Comparison of ENCODE assay signal across 8 mouse cellular contexts in the genomic region with DNA sequence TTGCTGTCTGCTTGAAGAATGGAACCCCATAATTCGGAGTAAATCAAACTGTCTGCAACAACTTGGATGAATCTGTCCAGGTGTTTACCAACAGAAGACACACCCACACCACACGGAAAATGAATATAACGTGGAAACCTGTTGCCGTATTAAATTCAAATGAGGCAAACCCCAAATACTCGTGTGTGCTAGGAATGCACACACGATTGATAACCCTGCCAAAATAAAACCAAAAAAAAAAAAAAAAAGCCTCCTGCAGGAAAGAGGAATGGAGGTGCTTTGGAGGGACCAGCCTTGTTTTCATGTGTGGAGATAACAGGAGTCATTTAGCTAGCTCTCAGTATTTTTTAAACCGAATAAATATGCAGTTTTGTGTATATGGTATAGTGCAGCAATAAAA. TPM values are rescaled to one million over a fixed set of nuclear protein-coding genes. Genes with fewer than 3 reads are reported as not detected.
A peak's percentile ranks its signal among the peaks of the same experiment; 100 is the strongest.
DNase-seq lines count a peak whose midpoint lies in the region; ATAC-seq and TF ChIP-seq lines count a peak whose summit lies in the region.

No protein-coding gene starts in this region.

- no peak for TF ChIP-seq EP300 in CH12.LX (IDR thresholded peaks at IDR 0.05; ENCODE audit: low read length)

- TF ChIP-seq CTCF in CH12.LX (conservative IDR thresholded peaks at IDR 0.05 in 1 of 2, IDR thresholded peaks at IDR 0.05 in 1 of 2; ENCODE audit: low read depth in 2 of 2, low read length in 2 of 2), result no peak
- TF ChIP-seq CTCF in forebrain, postnatal 0 days (IDR thresholded peaks at IDR 0.05; ENCODE audit: low read depth), result no peak

- H3K9ac ChIP-seq in heart, embryonic 11.5 days (ENCODE audit: low read depth, low read length), result no peak overlapping the region
- peak overlapping the region; percentile 59; the same call in 1 of the 2 replicates for H3K9ac ChIP-seq in CH12.LX (ENCODE audit: insufficient read depth, low read depth)
- H3K9ac ChIP-seq in forebrain, postnatal 0 days, result no peak overlapping the region
- H3K9ac ChIP-seq in liver, embryonic 15.5 days, result 0 out of 2 replicates have a peak overlapping the region, but pooled peaks have one; percentile 91

- dilution Hi-C loops in CH12.LX (cut with MboI; ENCODE audit: extremely low pct_ligation_motif_present, extremely low pct_unique_long_range_greater_than_20kb, low sequenced_read_pairs), result no loop called here

- DNase-seq in heart, postnatal 10 days, result no peak
- no peak for DNase-seq in CH12.LX (ENCODE audit: extremely low read depth)
- DNase-seq in forebrain, postnatal 0 days, result no peak
- no peak for DNase-seq in thymus, postnatal 0 days (ENCODE audit: low spot score)
- no peak for DNase-seq in adrenal gland, postnatal 4 days (ENCODE audit: low spot score in 2 of 2)
- no peak for DNase-seq in ovary, postnatal 10 days (ENCODE audit: low spot score)

- H3K79me2 ChIP-seq in CH12.LX (replicated peaks; ENCODE audit: control insufficient read depth, extremely low read depth, insufficient read depth, poor library complexity, severe bottlenecking), result peaks cover 45% of the 10 kb centered on the region

- H3K4me1 ChIP-seq in heart, embryonic 11.5 days (ENCODE audit: control insufficient read depth, insufficient read depth, low read length), result peaks cover 8% of the 10 kb centered on the region
- H3K4me1 ChIP-seq in CH12.LX (ENCODE audit: control insufficient read depth in 1 of 2, insufficient read depth in 2 of 2), result peaks cover 2 to 42% of the 10 kb centered on the region in 2 experiments; a peak in 3 of 4 replicates
- peaks cover 18% of the 10 kb centered on the region for H3K4me1 ChIP-seq in forebrain, postnatal 0 days (ENCODE audit: insufficient read depth)
- H3K4me1 ChIP-seq in liver, embryonic 15.5 days (replicated peaks), result peaks cover 40% of the 10 kb centered on the region

- no peak for ATAC-seq in heart, embryonic 11.5 days (replicated peaks; ENCODE audit: insufficient number of reproducible peaks, low FRiP score, low TSS enrichment)
- no peak for ATAC-seq in forebrain, postnatal 0 days
- no peak for ATAC-seq in liver, embryonic 15.5 days (ENCODE audit: insufficient read depth)

- H3K9me3 ChIP-seq in heart, embryonic 11.5 days (replicated peaks; ENCODE audit: control insufficient read depth, low read length), result no peaks in the 10 kb centered on the region
- H3K9me3 ChIP-seq in CH12.LX (replicated peaks; ENCODE audit: low read length), result peaks cover 11% of the 10 kb centered on the region
- H3K9me3 ChIP-seq in forebrain, postnatal 0 days (ENCODE audit: low read length), result no peaks in the 10 kb centered on the region
- no peaks in the 10 kb centered on the region for H3K9me3 ChIP-seq in liver, embryonic 15.5 days (replicated peaks)

- H3K4me3 ChIP-seq in heart, embryonic 11.5 days (ENCODE audit: low read depth, low read length), result peak overlapping the region; percentile 88
- peak overlapping the region; percentile 82 to 97 (median 84) for H3K4me3 ChIP-seq in CH12.LX (replicated peaks in 1 of 3; ENCODE audit: low read depth in 2 of 3, low read length in 2 of 3, poor library complexity in 1 of 3)
- peak overlapping the region; percentile 76 for H3K4me3 ChIP-seq in forebrain, postnatal 0 days (ENCODE audit: low read depth, low read length)
- peak overlapping the region; percentile 97 for H3K4me3 ChIP-seq in liver, embryonic 15.5 days (replicated peaks)

- H3K4me2 ChIP-seq in heart, embryonic 11.5 days, result peak overlapping the region; percentile 69
- H3K4me2 ChIP-seq in CH12.LX (ENCODE audit: insufficient read depth, low read depth, poor library complexity, severe bottlenecking), result peak overlapping the region; percentile 93
- peak overlapping the region; percentile 55 for H3K4me2 ChIP-seq in forebrain, postnatal 0 days (ENCODE audit: low read depth)
- peak overlapping the region; percentile 83 for H3K4me2 ChIP-seq in liver, embryonic 15.5 days

- no peak overlapping the region for H3K27ac ChIP-seq in heart, embryonic 11.5 days (ENCODE audit: low read depth, low read length)
- H3K27ac ChIP-seq in CH12.LX (ENCODE audit: insufficient read depth, low read depth), result no peak overlapping the region
- no peak overlapping the region for H3K27ac ChIP-seq in forebrain, postnatal 0 days (ENCODE audit: low read depth, low read length)
- peak overlapping the region; percentile 93; the same call in 1 of the 2 replicates for H3K27ac ChIP-seq in liver, embryonic 15.5 days (replicated peaks)

- in situ Hi-C loops in CH12.LX (cut with MboI; ENCODE audit: low pct_ligation_motif_present, low pct_unique_long_range_greater_than_20kb, low sequenced_read_pairs), result no loop called here

- WGBS in heart, embryonic 11.5 days (ENCODE audit: insufficient replicate concordance), result 75% methylated on average over 7 of the region's 7 CpGs
- WGBS in forebrain, postnatal 0 days, result 80% methylated on average over 7 of the region's 7 CpGs
- WGBS in liver, embryonic 15.5 days (ENCODE audit: insufficient replicate concordance), result 47% methylated on average over 7 of the region's 7 CpGs

- TF ChIP-seq RAD21 in CH12.LX (IDR thresholded peaks at IDR 0.05; ENCODE audit: low read depth, low read length), result no peak

- intact Hi-C loops in heart, postnatal 10 days (cut with DNase I), result loop anchor here (2.0 to 10.0 kb wide), 2 partner anchors 114 to 280 kb away; a partner anchor contains a TSS

- no peak for TF ChIP-seq POLR2A in CH12.LX (IDR thresholded peaks at IDR 0.05; ENCODE audit: low read depth, low read length)

- H3K27me3 ChIP-seq in heart, embryonic 11.5 days (ENCODE audit: control insufficient read depth, insufficient read depth, low read length), result no peaks in the 10 kb centered on the region
- no peaks in the 10 kb centered on the region for H3K27me3 ChIP-seq in CH12.LX (replicated peaks)
- H3K27me3 ChIP-seq in forebrain, postnatal 0 days (ENCODE audit: insufficient read depth, low read length), result no peaks in the 10 kb centered on the region
- no peaks in the 10 kb centered on the region for H3K27me3 ChIP-seq in liver, embryonic 15.5 days

- H3K36me3 ChIP-seq in heart, embryonic 11.5 days (ENCODE audit: control insufficient read depth, insufficient read depth, low read length), result peaks cover 5% of the 10 kb centered on the region
- H3K36me3 ChIP-seq in CH12.LX (replicated peaks in 1 of 2; ENCODE audit: control insufficient read depth in 1 of 2, insufficient read depth in 1 of 2, low read length in 1 of 2), result peaks cover 15 to 41% of the 10 kb centered on the region in 2 experiments
- H3K36me3 ChIP-seq in forebrain, postnatal 0 days (ENCODE audit: insufficient read depth), result peaks cover 6% of the 10 kb centered on the region; the same call in 1 of the 2 replicates
- H3K36me3 ChIP-seq in liver, embryonic 15.5 days (replicated peaks), result peaks cover 18% of the 10 kb centered on the region

TF ChIP-seq in CH12.LX, 34 proteins besides CTCF, POLR2A, EP300 and RAD21 (continues in another document):
- TF ChIP-seq RCOR1 (conservative IDR thresholded peaks at IDR 0.05; ENCODE audit: low read depth, low read length), result no peak
- TF ChIP-seq SIN3A (IDR thresholded peaks at IDR 0.05; ENCODE audit: low read length), result no peak
- TF ChIP-seq MAFK (IDR thresholded peaks at IDR 0.05; ENCODE audit: insufficient replicate concordance, low read length), result no peak
- no peak for TF ChIP-seq GABPA (IDR thresholded peaks at IDR 0.05; ENCODE audit: insufficient replicate concordance, low read depth, low read length)
- TF ChIP-seq JUND (conservative IDR thresholded peaks at IDR 0.05; ENCODE audit: low read depth, low read length), result no peak
- TF ChIP-seq MYC (IDR thresholded peaks at IDR 0.05; ENCODE audit: low read depth, low read length), result no peak
- no peak for TF ChIP-seq NELFE (IDR thresholded peaks at IDR 0.05; ENCODE audit: low read depth, low read length)
- no peak for TF ChIP-seq PAX5 (IDR thresholded peaks at IDR 0.05; ENCODE audit: low read length)
- TF ChIP-seq MAX (IDR thresholded peaks at IDR 0.05; ENCODE audit: low read length), result no peak
- no peak for TF ChIP-seq USF2 (conservative IDR thresholded peaks at IDR 0.05; ENCODE audit: low read depth, low read length)
- TF ChIP-seq POLR2AphosphoS2 (IDR thresholded peaks at IDR 0.05; ENCODE audit: low read depth, low read length), result no peak
- no peak for TF ChIP-seq KAT2A (IDR thresholded peaks at IDR 0.05; ENCODE audit: insufficient replicate concordance, low read length)
- TF ChIP-seq SMC3 (IDR thresholded peaks at IDR 0.05; ENCODE audit: low read depth, low read length), result no peak
- no peak for TF ChIP-seq UBTF (IDR thresholded peaks at IDR 0.05; ENCODE audit: low read depth, low read length)
- TF ChIP-seq IRF4 (IDR thresholded peaks at IDR 0.05; ENCODE audit: low read depth, low read length), result no peak
- no peak for TF ChIP-seq HCFC1 (IDR thresholded peaks at IDR 0.05; ENCODE audit: low read depth, low read length)
- TF ChIP-seq E2F4 (IDR thresholded peaks at IDR 0.05; ENCODE audit: insufficient replicate concordance, low read depth, low read length), result no peak
- no peak for TF ChIP-seq ZC3H11A (IDR thresholded peaks at IDR 0.05; ENCODE audit: low read depth, low read length)

RNA-seq across cellular contexts. Expression of a gene that starts 1.3 kb away (rescaled TPM):
- 33.9 and 36.0 TPM in 2 replicates for polyA plus RNA-seq in heart, embryonic 11.5 days (2014; fragmentation: Nextera tagmentation; extraction: Ambion mirVana)
- total RNA-seq in heart, postnatal 10 days (2021), result 10 to 100 TPM; 12.6 to 15.3 TPM
- total RNA-seq in CH12.LX (2012; rRNA removed), result 23.9 and 27.6 TPM in 2 replicates
- 20.4 and 20.6 TPM in 2 replicates for total RNA-seq in CH12.LX (2014; rRNA removed)
- 35.3 and 41.2 TPM in 2 replicates for polyA plus RNA-seq in CH12.LX (2012; ENCODE audit: insufficient read length, low read depth)
- 23.2 and 28.5 TPM in 2 replicates for total RNA-seq in forebrain, postnatal 0 days (2014; rRNA removed)
- 28.9 and 32.6 TPM in 2 replicates for polyA plus RNA-seq in forebrain, postnatal 0 days (2015; fragmentation: Nextera tagmentation; extraction: Ambion mirVana)
- polyA plus RNA-seq in liver, embryonic 15.5 days (2015; fragmentation: Nextera tagmentation; extraction: Ambion mirVana), result 24.7 and 26.1 TPM in 2 replicates
- 45.2 and 51.5 TPM in 2 replicates for polyA plus RNA-seq in thymus, postnatal 0 days (2015; fragmentation: Nextera tagmentation; extraction: Ambion mirVana)
- total RNA-seq in adrenal gland, postnatal 4 days (2021), result 10 to 100 TPM; 31.1 to 32.7 TPM

RNA-seq across cellular contexts. Expression of a gene that starts 48.4 kb away (rescaled TPM):
- 67.7 and 87.1 TPM in 2 replicates for polyA plus RNA-seq in heart, embryonic 11.5 days (2014; fragmentation: Nextera tagmentation; extraction: Ambion mirVana)
- total RNA-seq in heart, postnatal 10 days (2021), result 1 to 10 TPM; 7.0 to 7.5 TPM
- total RNA-seq in CH12.LX (2012; rRNA removed) (not detected in 2 replicates), CH12.LX (2014; rRNA removed) (not detected in 2 replicates)
- not detected in 2 replicates for polyA plus RNA-seq in CH12.LX (2012; ENCODE audit: insufficient read length, low read depth)
- 539 and 762 TPM in 2 replicates for total RNA-seq in forebrain, postnatal 0 days (2014; rRNA removed)
- polyA plus RNA-seq in forebrain, postnatal 0 days (2015; fragmentation: Nextera tagmentation; extraction: Ambion mirVana), result 747 and 963 TPM in 2 replicates
- polyA plus RNA-seq in liver, embryonic 15.5 days (2015; fragmentation: Nextera tagmentation; extraction: Ambion mirVana), result 3.4 and 4.5 TPM in 2 replicates
- polyA plus RNA-seq in thymus, postnatal 0 days (2015; fragmentation: Nextera tagmentation; extraction: Ambion mirVana), result 43.4 and 48.0 TPM in 2 replicates
- 10 to 100 TPM; 37.0 to 39.1 TPM for total RNA-seq in adrenal gland, postnatal 4 days (2021)

Comparison
In these comparisons a context has a peak if more than half of its experiments do, and no peak if none do; other contexts are left out.
1. H3K9ac ChIP-seq: peak in CH12.LX (single experiment) and liver, embryonic 15.5 days (single experiment); none in heart, embryonic 11.5 days (single experiment) and forebrain, postnatal 0 days (single experiment).
2. Peak in every context shown above with its lines, with median percentiles within 50 percentile points of each other: H3K4me2 ChIP-seq and H3K4me3 ChIP-seq.